Mouse (Mus musculus) myocyte (in vitro differentiated cells): Measurements from ENCODE around the gene Dgat2l6.

Experiments used
- POLR2A ChIP-seq: IDR thresholded peaks from one replicate; pipeline ENCODE4 v1.6.1; 2011; ENCODE audit warnings: low read depth, mild to moderate bottlenecking, control low read depth, moderate library complexity; ENCODE audit not compliant: insufficient read length
- POLR2AphosphoS2 ChIP-seq: IDR thresholded peaks from one replicate; pipeline ENCODE4 v1.6.1; 2011; ENCODE audit warnings: low read depth, control low read depth; ENCODE audit not compliant: insufficient read length
- USF1 ChIP-seq: IDR thresholded peaks from one replicate; pipeline ENCODE4 v1.6.1; 2011; ENCODE audit warnings: low read depth, mild to moderate bottlenecking, control low read depth, moderate library complexity

GRCm38 (mm10) chrX:100524471-100524870 lies at the start of gene Dgat2l6:
- no peak for TF ChIP-seq POLR2AphosphoS2
- no peak for TF ChIP-seq POLR2A
- no peak for TF ChIP-seq USF1
